Mouse (Mus musculus): ENCODE measurements at regions not wholly inside any gene's neighbourhood (a gene's known extent, or its start where the extent isn't known, plus 50 kb on each side); places are given as distances from the start of the nearest gene placed in this dataset.
A peak's percentile ranks its signal among the peaks of the same experiment; 100 is the strongest.

DNA sequence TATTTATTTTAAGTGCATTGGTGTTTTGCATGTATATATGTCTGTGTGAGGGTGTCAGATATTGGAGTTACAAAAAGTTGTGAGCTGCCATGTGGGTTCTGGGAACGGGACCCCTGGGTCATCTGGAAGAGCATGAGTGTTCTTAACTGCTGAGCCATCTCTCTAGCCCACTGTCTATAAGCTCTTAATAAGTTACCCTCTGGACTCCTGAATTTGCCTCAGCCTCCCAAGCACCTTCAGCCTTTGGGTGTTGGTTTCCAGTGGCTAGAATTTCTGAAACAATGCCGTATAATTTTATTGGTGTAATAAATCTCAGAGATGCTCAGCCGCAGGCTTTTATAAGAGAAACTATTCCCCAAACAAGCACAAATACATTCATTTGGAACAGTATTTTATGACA is 75.0 kb downstream of the Nat3 start:
- ATAC-seq (ENCODE audit: insufficient number of reproducible peaks, low FRiP score, low TSS enrichment), result no peak

DNA sequence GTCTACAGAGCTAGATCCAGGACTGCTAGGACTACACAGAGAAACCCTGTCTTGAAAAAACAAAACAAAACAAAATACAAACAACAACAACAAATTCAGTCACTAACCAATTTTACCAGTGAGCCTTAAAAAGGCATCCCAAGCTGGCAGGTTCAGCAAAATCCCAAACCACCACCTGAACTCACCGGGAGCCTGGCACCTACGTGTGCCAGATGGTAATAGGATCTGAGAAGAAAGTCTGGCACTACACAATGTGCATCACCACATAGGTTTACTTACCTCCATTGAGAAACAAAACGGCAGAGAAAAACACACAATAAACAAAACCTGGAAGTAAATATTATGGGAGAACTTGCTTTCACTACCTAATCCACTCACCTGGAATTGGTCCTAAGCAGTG is 98.6 kb downstream of the Nat3 start:
- ATAC-seq (ENCODE audit: insufficient number of reproducible peaks, low FRiP score, low TSS enrichment), result peak; percentile 96

DNA sequence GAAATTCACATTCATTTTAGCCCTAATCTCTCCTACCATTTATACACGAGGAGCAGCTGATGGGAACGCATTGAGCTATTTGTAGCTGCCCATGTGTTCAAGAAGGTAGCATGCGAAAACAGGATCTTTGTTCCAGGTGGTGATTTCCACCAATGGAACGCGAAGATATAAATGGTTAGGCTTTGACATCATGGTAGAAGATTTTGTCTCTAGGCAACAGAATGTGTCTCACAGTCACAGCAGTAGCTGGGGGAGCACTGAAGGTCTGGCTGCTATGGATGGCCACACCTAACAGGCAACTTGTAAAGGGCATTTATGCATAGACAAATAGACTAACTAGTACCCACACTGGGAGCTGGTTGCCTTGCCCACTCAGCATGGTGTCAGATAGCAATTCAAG is 108.0 kb downstream of the Nat3 start:
- ATAC-seq (ENCODE audit: insufficient number of reproducible peaks, low FRiP score, low TSS enrichment), result no peak

DNA sequence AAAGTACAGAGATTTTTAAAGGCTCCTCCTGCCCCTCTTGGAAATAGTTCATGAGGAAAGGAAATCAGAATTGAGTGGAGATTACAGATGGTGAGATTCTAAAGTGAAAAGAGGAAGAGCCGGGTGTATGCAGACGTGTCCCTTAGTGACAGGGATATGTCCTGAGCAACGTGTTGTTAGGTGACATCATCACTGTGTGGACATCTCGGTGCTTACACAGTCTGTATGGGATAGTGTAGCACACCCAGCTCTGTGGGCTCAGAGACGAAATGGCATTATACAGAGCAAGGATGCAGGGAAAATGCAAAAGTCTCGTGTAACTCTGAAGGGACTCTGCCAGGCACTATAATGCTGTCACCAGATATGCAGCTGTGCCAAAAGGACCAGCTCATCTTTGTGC is 108.6 kb downstream of the Nat3 start:
- 0 out of 2 replicates have a peak, but pooled peaks have one; percentile 26 for ATAC-seq (ENCODE audit: insufficient number of reproducible peaks, low FRiP score, low TSS enrichment)

Measured in cerebellum, adult (tissue).